Mouse (Mus musculus): ENCODE measurements around the gene Ppp1r14d. TPM values are rescaled to one million over a fixed set of nuclear protein-coding genes. Genes with fewer than 3 reads are reported as not detected.
A peak's percentile ranks its signal among the peaks of the same experiment; 100 is the strongest.

Gene Ppp1r14d
- polyA plus RNA-seq, 1 experiment from 2014 or later = 0.20 TPM

GRCm38 (mm10) chr2:119242548-119242947, 12.8 kb upstream of the Ppp1r14d start:
- H3K9ac ChIP-seq (ENCODE audit: low read length) = no peak overlapping the region
- peaks cover 24% of the 10 kb centered on the region for H3K27me3 ChIP-seq (ENCODE audit: control insufficient read depth, insufficient read depth, low read length)
- no peaks in the 10 kb centered on the region for H3K9me3 ChIP-seq (ENCODE audit: control insufficient read depth, low read length)
- no peak overlapping the region for H3K27ac ChIP-seq (replicated peaks; ENCODE audit: low read depth, low read length)
- peaks cover 6% of the 10 kb centered on the region; the same call in 1 of the 2 replicates for H3K4me1 ChIP-seq (ENCODE audit: control insufficient read depth, insufficient read depth, low read length)
- no peak overlapping the region for H3K4me3 ChIP-seq (ENCODE audit: low read depth, low read length)
- DNase-seq (ENCODE audit: low spot score) (no peak), ATAC-seq (ENCODE audit: insufficient number of reproducible peaks, low FRiP score, low TSS enrichment, low read depth) (no peak)
- 87% methylated on average over 9 of the region's 9 CpGs for WGBS
- no peaks in the 10 kb centered on the region for H3K36me3 ChIP-seq (ENCODE audit: control insufficient read depth, insufficient read depth, low read length)
- H3K4me2 ChIP-seq (ENCODE audit: low read depth, severe bottlenecking) = no peak overlapping the region

- WGBS = 89% methylated on average over 4 of the region's 4 CpGs
- no peak for ATAC-seq (ENCODE audit: insufficient number of reproducible peaks, low FRiP score, low TSS enrichment, low read depth)
- peaks cover 41% of the 10 kb centered on the region for H3K27me3 ChIP-seq (ENCODE audit: control insufficient read depth, insufficient read depth, low read length)
Observed at GRCm38 (mm10) chr2:119240819-119241186, 11.1 kb upstream of the Ppp1r14d start.

GRCm38 (mm10) chr2:119240075-119240818, 10.5 kb upstream of the Ppp1r14d start:
- DNase-seq (ENCODE audit: low spot score) = no peak
- Histone ChIP-seq H3K4me1 (ENCODE audit: control insufficient read depth, insufficient read depth, low read length) (peaks cover 11% of the 10 kb centered on the region), H3K4me3 (ENCODE audit: low read depth, low read length) (no peak overlapping the region), H3K36me3 (ENCODE audit: control insufficient read depth, insufficient read depth, low read length) (no peaks in the 10 kb centered on the region), H3K27ac (replicated peaks; ENCODE audit: low read depth, low read length) (no peak overlapping the region), H3K9ac (ENCODE audit: low read length) (no peak overlapping the region), H3K27me3 (ENCODE audit: control insufficient read depth, insufficient read depth, low read length) (peaks cover 44% of the 10 kb centered on the region), H3K9me3 (ENCODE audit: control insufficient read depth, low read length) (no peaks in the 10 kb centered on the region), H3K4me2 (ENCODE audit: low read depth, severe bottlenecking) (no peak overlapping the region)
- WGBS = 51% methylated on average over 4 of the region's 4 CpGs
- no peak for ATAC-seq (ENCODE audit: insufficient number of reproducible peaks, low FRiP score, low TSS enrichment, low read depth)

More at GRCm38 (mm10) chr2:119240819-119241186, 11.1 kb upstream of the Ppp1r14d start:
- no peak for DNase-seq (ENCODE audit: low spot score)
- Histone ChIP-seq H3K4me3 (ENCODE audit: low read depth, low read length) (no peak overlapping the region), H3K27ac (replicated peaks; ENCODE audit: low read depth, low read length) (no peak overlapping the region), H3K9me3 (ENCODE audit: control insufficient read depth, low read length) (no peaks in the 10 kb centered on the region), H3K9ac (ENCODE audit: low read length) (no peak overlapping the region), H3K4me1 (ENCODE audit: control insufficient read depth, insufficient read depth, low read length) (peaks cover 11% of the 10 kb centered on the region), H3K36me3 (ENCODE audit: control insufficient read depth, insufficient read depth, low read length) (no peaks in the 10 kb centered on the region), H3K4me2 (ENCODE audit: low read depth, severe bottlenecking) (no peak overlapping the region)

- no peak overlapping the region for H3K9ac ChIP-seq (ENCODE audit: low read length)
- ATAC-seq (ENCODE audit: insufficient number of reproducible peaks, low FRiP score, low TSS enrichment, low read depth) = no peak
- H3K27me3 ChIP-seq (ENCODE audit: control insufficient read depth, insufficient read depth, low read length) = peaks cover 44% of the 10 kb centered on the region
- 72% methylated on average over 2 of the region's 2 CpGs for WGBS
- no peaks in the 10 kb centered on the region for H3K36me3 ChIP-seq (ENCODE audit: control insufficient read depth, insufficient read depth, low read length)
- H3K9me3 ChIP-seq (ENCODE audit: control insufficient read depth, low read length) = no peaks in the 10 kb centered on the region
- peaks cover 11% of the 10 kb centered on the region for H3K4me1 ChIP-seq (ENCODE audit: control insufficient read depth, insufficient read depth, low read length)
- H3K4me3 ChIP-seq (ENCODE audit: low read depth, low read length) = no peak overlapping the region
- no peak overlapping the region for H3K4me2 ChIP-seq (ENCODE audit: low read depth, severe bottlenecking)
- DNase-seq (ENCODE audit: low spot score) = no peak
- no peak overlapping the region for H3K27ac ChIP-seq (replicated peaks; ENCODE audit: low read depth, low read length)
Observed at GRCm38 (mm10) chr2:119238671-119239070, 9.0 kb upstream of the Ppp1r14d start.

DNA sequence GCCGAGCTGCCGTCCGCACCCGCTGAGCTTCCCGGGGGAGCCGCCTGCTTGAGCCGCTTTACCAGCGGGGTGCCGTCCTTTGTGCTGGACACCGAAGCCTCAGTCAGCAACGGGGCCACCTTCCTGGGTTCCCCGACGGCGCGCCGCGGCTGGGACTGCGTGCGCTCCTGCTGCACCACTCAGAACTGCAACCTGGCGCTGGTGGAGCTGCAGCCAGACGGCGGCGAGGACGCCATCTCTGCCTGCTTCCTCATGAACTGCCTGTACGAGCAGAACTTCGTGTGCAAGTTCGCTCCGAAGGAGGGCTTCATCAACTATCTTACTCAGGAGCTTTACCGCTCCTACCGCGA, 8.1 kb upstream of the Ppp1r14d start:
- Histone ChIP-seq H3K4me1 (ENCODE audit: control insufficient read depth, insufficient read depth, low read length) (peaks cover 11% of the 10 kb centered on the region), H3K9ac (ENCODE audit: low read length) (peak overlapping the region; percentile 32), H3K27me3 (ENCODE audit: control insufficient read depth, insufficient read depth, low read length) (peaks cover 44% of the 10 kb centered on the region)

DNA sequence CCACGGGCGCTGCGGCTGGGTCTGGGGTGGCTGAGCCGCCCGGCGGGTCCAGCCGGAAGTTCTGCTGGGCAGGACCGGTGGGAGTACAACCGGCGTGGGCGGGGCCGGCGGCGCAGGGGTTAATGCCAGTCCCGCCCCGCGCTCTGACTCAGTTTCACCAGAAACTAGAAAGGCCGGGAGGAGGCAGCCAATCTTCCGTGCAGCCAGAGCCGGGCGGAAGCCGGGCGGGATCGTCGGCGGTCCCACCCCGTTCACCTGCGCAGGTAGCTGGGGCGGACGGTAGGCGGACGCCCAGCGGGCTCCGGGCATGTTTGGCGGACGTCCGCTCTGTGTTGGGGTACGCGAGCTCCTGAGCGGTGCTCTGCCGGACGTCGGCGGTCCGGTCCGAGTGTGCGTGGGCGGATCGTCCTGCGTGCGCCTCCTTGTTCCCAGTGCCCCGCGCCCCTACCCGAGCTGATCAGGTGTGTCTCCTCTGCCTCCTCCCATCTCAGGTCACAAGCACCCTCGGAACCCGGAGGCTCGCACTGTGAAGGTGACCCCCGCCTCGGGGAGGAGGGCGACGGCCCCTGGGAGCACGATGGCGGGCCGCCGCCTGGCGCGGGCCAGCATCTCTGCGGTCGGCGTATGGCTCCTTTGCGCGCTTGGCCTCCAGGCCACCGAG, 7.6 kb upstream of the Ppp1r14d start, which contains the start of gene Spint1:
Gene Spint1 (plus strand): TSS at position 153 of the 661 bp plus-strand sequence.
- Histone ChIP-seq H3K27ac (replicated peaks; ENCODE audit: low read depth, low read length) (no peak within 1 kb of the TSS), H3K4me1 (ENCODE audit: control insufficient read depth, insufficient read depth, low read length) (peaks cover 11% of the 10 kb centered on the region), H3K27me3 (ENCODE audit: control insufficient read depth, insufficient read depth, low read length) (peaks cover 44% of the 10 kb centered on the region), H3K9me3 (ENCODE audit: control insufficient read depth, low read length) (no peaks in the 10 kb centered on the region), H3K36me3 (ENCODE audit: control insufficient read depth, insufficient read depth, low read length) (no peaks in the 10 kb centered on the region), H3K4me3 (ENCODE audit: low read depth, low read length) (peak within 1 kb of the TSS; percentile 46), H3K4me2 (ENCODE audit: low read depth, severe bottlenecking) (peak within 1 kb of the TSS; percentile 87), H3K9ac (ENCODE audit: low read length) (peak within 1 kb of the TSS; percentile 32)
- DNase-seq (ENCODE audit: low spot score) (peak; percentile 59), ATAC-seq (ENCODE audit: insufficient number of reproducible peaks, low FRiP score, low TSS enrichment, low read depth) (no peak)
- under 1% methylated on average over 72 of the region's 73 CpGs for WGBS

More for the DNA sequence above, 8.1 kb upstream of the Ppp1r14d start:
- no peaks in the 10 kb centered on the region for H3K9me3 ChIP-seq (ENCODE audit: control insufficient read depth, low read length)
- peak overlapping the region; percentile 87 for H3K4me2 ChIP-seq (ENCODE audit: low read depth, severe bottlenecking)
- H3K27ac ChIP-seq (replicated peaks; ENCODE audit: low read depth, low read length) = no peak overlapping the region
- H3K4me3 ChIP-seq (ENCODE audit: low read depth, low read length) = peak overlapping the region; percentile 46
- peak; percentile 54 for DNase-seq (ENCODE audit: low spot score)
- ATAC-seq (ENCODE audit: insufficient number of reproducible peaks, low FRiP score, low TSS enrichment, low read depth) = no peak
- whole genome bisulfite sequencing = 1% methylated on average over 31 of the region's 31 CpGs
- no peaks in the 10 kb centered on the region for H3K36me3 ChIP-seq (ENCODE audit: control insufficient read depth, insufficient read depth, low read length)

GRCm38 (mm10) chr2:119236682-119237209, 7.0 kb upstream of the Ppp1r14d start:
- Histone ChIP-seq H3K9me3 (ENCODE audit: control insufficient read depth, low read length) (no peaks in the 10 kb centered on the region), H3K4me3 (ENCODE audit: low read depth, low read length) (peak overlapping the region; percentile 46), H3K4me2 (ENCODE audit: low read depth, severe bottlenecking) (peak overlapping the region; percentile 87), H3K27ac (replicated peaks; ENCODE audit: low read depth, low read length) (no peak overlapping the region), H3K27me3 (ENCODE audit: control insufficient read depth, insufficient read depth, low read length) (peaks cover 44% of the 10 kb centered on the region), H3K9ac (ENCODE audit: low read length) (no peak overlapping the region), H3K4me1 (ENCODE audit: control insufficient read depth, insufficient read depth, low read length) (peaks cover 11% of the 10 kb centered on the region), H3K36me3 (ENCODE audit: control insufficient read depth, insufficient read depth, low read length) (no peaks in the 10 kb centered on the region)
- ATAC-seq (ENCODE audit: insufficient number of reproducible peaks, low FRiP score, low TSS enrichment, low read depth) = no peak
- peak; percentile 50 for DNase-seq (ENCODE audit: low spot score)
- 8% methylated on average over 25 of the region's 25 CpGs for WGBS

GRCm38 (mm10) chr2:119209176-119209507, 20.6 kb downstream of the Ppp1r14d start:
- Histone ChIP-seq H3K9me3 (ENCODE audit: control insufficient read depth, low read length) (no peaks in the 10 kb centered on the region), H3K4me1 (ENCODE audit: control insufficient read depth, insufficient read depth, low read length) (peaks cover 6% of the 10 kb centered on the region; the same call in 1 of the 2 replicates), H3K27ac (replicated peaks; ENCODE audit: low read depth, low read length) (no peak overlapping the region; the same call in 1 of the 2 replicates), H3K27me3 (ENCODE audit: control insufficient read depth, insufficient read depth, low read length) (no peaks in the 10 kb centered on the region), H3K4me3 (ENCODE audit: low read depth, low read length) (peak overlapping the region; percentile 66), H3K36me3 (ENCODE audit: control insufficient read depth, insufficient read depth, low read length) (peaks cover 6% of the 10 kb centered on the region; the same call in 1 of the 2 replicates), H3K4me2 (ENCODE audit: low read depth, severe bottlenecking) (peak overlapping the region; percentile 39), H3K9ac (ENCODE audit: low read length) (peak overlapping the region; percentile 67)
- ATAC-seq (ENCODE audit: insufficient number of reproducible peaks, low FRiP score, low TSS enrichment, low read depth) = 0 out of 2 replicates have a peak, but pooled peaks have one; percentile 0
- no peak for DNase-seq (ENCODE audit: low spot score)
- 1% methylated on average over 13 of the region's 13 CpGs for WGBS
